Mouse (Mus musculus): ENCODE results near the gene Tardbp.
A peak's percentile ranks its signal among the peaks of the same experiment; 100 is the strongest.

Tardbp gene

GRCm38 (mm10) chr4:148602357-148603120, 24.3 kb downstream of the Tardbp start, which contains the start of gene Masp2:
TSS of gene Masp2 (plus strand) at chr4:148602554.
- DNase-seq (ENCODE audit: low spot score in 2 of 2), result no peak

GRCm38 (mm10) chr4:148601871-148602270, 24.9 kb downstream of the Tardbp start:
- no peak for DNase-seq (ENCODE audit: low spot score in 2 of 2)

GRCm38 (mm10) chr4:148600316-148600715, 26.5 kb downstream of the Tardbp start:
- no peak for DNase-seq (ENCODE audit: low spot score in 2 of 2)

- no peak for DNase-seq (ENCODE audit: low spot score in 2 of 2)
Measured at GRCm38 (mm10) chr4:148598826-148599225, 28.0 kb downstream of the Tardbp start.

GRCm38 (mm10) chr4:148596731-148597130, 30.1 kb downstream of the Tardbp start:
- no peak for DNase-seq (ENCODE audit: low spot score in 2 of 2)

GRCm38 (mm10) chr4:148595916-148596315, 30.9 kb downstream of the Tardbp start:
- no peak for DNase-seq (ENCODE audit: low spot score in 2 of 2)

GRCm38 (mm10) chr4:148593996-148594395, 32.8 kb downstream of the Tardbp start:
- DNase-seq (ENCODE audit: low spot score in 2 of 2), result no peak

- peak in 1 of 2 experiments; percentile 61 for DNase-seq (ENCODE audit: low spot score in 2 of 2)
Measured at GRCm38 (mm10) chr4:148591637-148592380, 35.0 kb downstream of the Tardbp start.

- peak; percentile 99 to 100 for DNase-seq (ENCODE audit: low spot score in 2 of 2)
Measured at GRCm38 (mm10) chr4:148591171-148591630, 35.6 kb downstream of the Tardbp start, which contains the start of gene Srm. TSS of gene Srm (plus strand) at chr4:148591503.

GRCm38 (mm10) chr4:148590421-148591170, 36.2 kb downstream of the Tardbp start:
- DNase-seq (ENCODE audit: low spot score in 2 of 2), result peak; percentile 65 to 71

- DNase-seq (ENCODE audit: low spot score in 2 of 2), result peak; percentile 71 to 73
Measured at GRCm38 (mm10) chr4:148589565-148589964, 37.3 kb downstream of the Tardbp start.

GRCm38 (mm10) chr4:148588793-148589192, 38.0 kb downstream of the Tardbp start:
- peak; percentile 68 to 73 for DNase-seq (ENCODE audit: low spot score in 2 of 2)

GRCm38 (mm10) chr4:148586648-148587047, 40.2 kb downstream of the Tardbp start:
- no peak for DNase-seq (ENCODE audit: low spot score in 2 of 2)

- DNase-seq (ENCODE audit: low spot score in 2 of 2), result no peak
Measured at GRCm38 (mm10) chr4:148583257-148583656, 43.6 kb downstream of the Tardbp start.

GRCm38 (mm10) chr4:148581422-148581821, 45.4 kb downstream of the Tardbp start:
- no peak for DNase-seq (ENCODE audit: low spot score in 2 of 2)

- no peak for DNase-seq (ENCODE audit: low spot score in 2 of 2)
Measured at GRCm38 (mm10) chr4:148580765-148581164, 46.1 kb downstream of the Tardbp start.

GRCm38 (mm10) chr4:148573222-148573621, 53.6 kb downstream of the Tardbp start:
- no peak for DNase-seq (ENCODE audit: low spot score in 2 of 2)

- no peak for DNase-seq (ENCODE audit: low spot score in 2 of 2)
Measured at GRCm38 (mm10) chr4:148570693-148571295, 56.0 kb downstream of the Tardbp start.

GRCm38 (mm10) chr4:148570138-148570537, 56.7 kb downstream of the Tardbp start:
- no peak for DNase-seq (ENCODE audit: low spot score in 2 of 2)

- DNase-seq (ENCODE audit: low spot score in 2 of 2), result no peak
Measured at GRCm38 (mm10) chr4:148563595-148563994, 63.2 kb downstream of the Tardbp start.

- no peak for DNase-seq (ENCODE audit: low spot score in 2 of 2)
Measured at GRCm38 (mm10) chr4:148562676-148563075, 64.1 kb downstream of the Tardbp start.

Measured in right cerebral cortex, postnatal 10 days (tissue).